Mouse (Mus musculus): ENCODE measurements around the gene Slc35c2. TPM values are rescaled to one million over a fixed set of nuclear protein-coding genes. Genes with fewer than 3 reads are reported as not detected.

Gene Slc35c2
- polyA plus RNA-seq, 1 experiment = 49.8 TPM

- Histone ChIP-seq H3K27ac (ENCODE audit: insufficient read depth, low read depth, low read length) (no peak overlapping the region), H3K4me1 (ENCODE audit: control insufficient read depth, insufficient read depth, low read length) (peaks cover 30% of the 10 kb centered on the region), H3K4me3 (ENCODE audit: insufficient read depth, low read length) (no peak overlapping the region)
- TF ChIP-seq POLR2A (IDR thresholded peaks at IDR 0.05; ENCODE audit: borderline replicate concordance, low read depth, low read length) (no peak), CTCF (IDR thresholded peaks at IDR 0.05; ENCODE audit: low read depth, low read length) (no peak)
These were observed 26.5 kb upstream of the Slc35c2 start for GRCm38 (mm10) chr2:165314197-165314596.

DNA sequence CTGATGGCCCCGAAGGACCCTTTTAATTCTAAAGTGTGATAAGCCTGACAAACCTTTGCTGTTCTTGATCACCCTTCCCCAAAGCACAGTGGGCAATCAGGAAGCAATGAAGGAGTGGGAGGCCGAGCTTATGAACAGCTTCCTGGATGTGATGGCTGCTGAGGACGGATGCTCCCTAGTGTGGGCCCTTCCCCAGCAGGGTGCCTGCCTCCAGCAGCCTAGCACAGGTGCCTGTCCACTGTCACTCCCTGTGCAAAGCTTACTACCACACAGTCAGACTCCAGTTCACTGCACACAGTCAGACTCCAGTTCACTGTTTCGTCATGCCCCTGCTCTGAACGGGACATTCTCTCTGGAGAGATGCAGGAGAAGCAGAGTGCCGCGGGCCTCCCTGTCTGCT lies 24.7 kb upstream of the Slc35c2 start:
- TF ChIP-seq POLR2A (IDR thresholded peaks at IDR 0.05; ENCODE audit: borderline replicate concordance, low read depth, low read length) (no peak), CTCF (IDR thresholded peaks at IDR 0.05; ENCODE audit: low read depth, low read length) (no peak)

DNA sequence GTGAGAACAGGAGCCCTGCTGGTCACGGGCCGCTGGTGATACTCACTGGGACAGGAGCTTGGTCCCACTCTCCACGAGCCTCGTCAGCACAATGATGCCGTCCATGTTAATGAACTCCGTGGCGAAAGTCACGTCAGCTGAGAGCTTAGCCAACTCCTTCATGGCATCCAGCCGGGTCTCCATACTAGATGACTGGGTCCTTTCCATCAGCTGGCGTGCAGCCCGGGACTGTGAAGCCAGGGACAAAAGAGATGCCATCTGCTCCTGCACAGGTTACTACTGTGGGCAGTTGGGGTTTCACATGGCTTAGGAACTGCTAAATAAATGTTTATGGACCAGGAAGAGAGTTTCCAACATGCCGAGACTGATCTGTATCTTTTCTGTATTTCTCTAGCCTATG lies 23.9 kb upstream of the Slc35c2 start:
- H3K4me1 ChIP-seq (ENCODE audit: control insufficient read depth, insufficient read depth, low read length) = peaks cover 7% of the 10 kb centered on the region
- H3K4me3 ChIP-seq (ENCODE audit: insufficient read depth, low read length) = no peak overlapping the region
- no peak overlapping the region for H3K27ac ChIP-seq (ENCODE audit: insufficient read depth, low read depth, low read length)
- TF ChIP-seq POLR2A (IDR thresholded peaks at IDR 0.05; ENCODE audit: borderline replicate concordance, low read depth, low read length) (no peak), CTCF (IDR thresholded peaks at IDR 0.05; ENCODE audit: low read depth, low read length) (no peak)

More for the DNA sequence above, 24.7 kb upstream of the Slc35c2 start:
- H3K4me1 ChIP-seq (ENCODE audit: control insufficient read depth, insufficient read depth, low read length) = peaks cover 12% of the 10 kb centered on the region
- no peak overlapping the region for H3K4me3 ChIP-seq (ENCODE audit: insufficient read depth, low read length)
- H3K27ac ChIP-seq (ENCODE audit: insufficient read depth, low read depth, low read length) = no peak overlapping the region

- TF ChIP-seq CTCF (IDR thresholded peaks at IDR 0.05; ENCODE audit: low read depth, low read length) = no peak
- no peak for TF ChIP-seq POLR2A (IDR thresholded peaks at IDR 0.05; ENCODE audit: borderline replicate concordance, low read depth, low read length)
- peaks cover under 1% of the 10 kb centered on the region; the same call in 1 of the 2 replicates for H3K4me1 ChIP-seq (ENCODE audit: control insufficient read depth, insufficient read depth, low read length)
- no peak overlapping the region for H3K27ac ChIP-seq (ENCODE audit: insufficient read depth, low read depth, low read length)
- no peak overlapping the region for H3K4me3 ChIP-seq (ENCODE audit: insufficient read depth, low read length)
These were observed 23.3 kb upstream of the Slc35c2 start for GRCm38 (mm10) chr2:165310818-165311425.

DNA sequence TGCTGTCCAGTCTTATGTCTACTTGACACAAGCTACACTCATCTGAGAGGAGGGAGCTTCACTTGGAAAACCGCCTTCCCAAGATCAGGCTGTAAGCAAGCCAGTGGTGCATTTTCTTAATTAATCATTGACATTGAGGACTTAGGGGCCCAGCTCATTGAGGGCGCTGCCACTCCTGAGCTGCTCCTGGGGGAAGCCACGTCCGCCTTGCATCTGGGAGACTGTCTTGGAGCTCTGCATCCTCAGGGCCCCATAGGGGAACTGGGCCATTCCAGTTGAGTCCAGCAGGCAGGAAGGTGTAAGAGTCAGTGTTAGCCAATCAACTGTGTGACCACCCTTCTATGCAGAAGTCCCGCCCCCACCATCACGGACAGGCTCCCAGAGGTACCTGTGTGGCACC lies 20.1 kb upstream of the Slc35c2 start:
- H3K4me1 ChIP-seq (ENCODE audit: control insufficient read depth, insufficient read depth, low read length) = no peaks in the 10 kb centered on the region
- TF ChIP-seq POLR2A (IDR thresholded peaks at IDR 0.05; ENCODE audit: borderline replicate concordance, low read depth, low read length) = no peak
- no peak for TF ChIP-seq CTCF (IDR thresholded peaks at IDR 0.05; ENCODE audit: low read depth, low read length)
- no peak overlapping the region for H3K27ac ChIP-seq (ENCODE audit: insufficient read depth, low read depth, low read length)
- no peak overlapping the region for H3K4me3 ChIP-seq (ENCODE audit: insufficient read depth, low read length)

- TF ChIP-seq CTCF (IDR thresholded peaks at IDR 0.05; ENCODE audit: low read depth, low read length) (no peak), POLR2A (IDR thresholded peaks at IDR 0.05; ENCODE audit: borderline replicate concordance, low read depth, low read length) (no peak)
- Histone ChIP-seq H3K4me1 (ENCODE audit: control insufficient read depth, insufficient read depth, low read length) (peaks cover 7% of the 10 kb centered on the region), H3K27ac (ENCODE audit: insufficient read depth, low read depth, low read length) (no peak overlapping the region), H3K4me3 (ENCODE audit: insufficient read depth, low read length) (no peak overlapping the region)
These were observed 17.8 kb upstream of the Slc35c2 start for GRCm38 (mm10) chr2:165305438-165305837.

GRCm38 (mm10) chr2:165304819-165305218 lies 17.1 kb upstream of the Slc35c2 start:
- TF ChIP-seq POLR2A (IDR thresholded peaks at IDR 0.05; ENCODE audit: borderline replicate concordance, low read depth, low read length) (no peak), CTCF (IDR thresholded peaks at IDR 0.05; ENCODE audit: low read depth, low read length) (no peak)
- H3K4me3 ChIP-seq (ENCODE audit: insufficient read depth, low read length) = no peak overlapping the region
- peaks cover 11% of the 10 kb centered on the region for H3K4me1 ChIP-seq (ENCODE audit: control insufficient read depth, insufficient read depth, low read length)
- no peak overlapping the region for H3K27ac ChIP-seq (ENCODE audit: insufficient read depth, low read depth, low read length)

DNA sequence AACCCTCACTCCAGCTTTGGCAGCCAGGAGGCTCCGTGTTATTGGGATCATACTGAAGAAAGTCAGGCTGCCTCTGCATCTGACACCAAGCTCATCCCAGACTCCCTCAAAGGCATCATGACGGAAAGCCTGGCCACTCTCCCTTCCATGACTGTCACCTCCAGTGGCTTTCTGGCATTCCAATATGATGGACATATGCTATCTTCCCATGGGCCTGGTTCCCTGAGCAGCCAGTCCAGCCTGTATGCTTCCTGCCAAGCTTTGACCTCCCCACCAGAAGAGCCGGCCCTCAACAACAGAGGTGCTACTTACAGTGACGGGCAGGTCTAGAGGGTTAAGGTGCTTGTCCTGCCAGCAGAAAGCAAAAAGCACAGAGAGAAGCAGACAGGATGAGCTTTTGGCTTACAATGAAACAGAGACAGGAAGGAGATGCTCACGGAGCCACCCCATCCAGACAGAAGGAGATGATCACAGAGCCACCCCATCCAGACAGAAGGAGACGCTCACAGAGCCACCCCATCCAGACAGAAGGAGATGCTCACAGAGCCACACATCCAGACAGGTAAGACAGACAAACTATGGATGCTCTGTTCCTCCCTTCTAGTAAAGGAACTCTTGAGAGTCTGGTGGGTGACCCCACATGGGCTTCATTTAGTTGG lies 15.8 kb upstream of the Slc35c2 start:
- Histone ChIP-seq H3K27ac (ENCODE audit: insufficient read depth, low read depth, low read length) (no peak overlapping the region), H3K4me3 (ENCODE audit: insufficient read depth, low read length) (no peak overlapping the region), H3K4me1 (ENCODE audit: control insufficient read depth, insufficient read depth, low read length) (peaks cover 11% of the 10 kb centered on the region)
- TF ChIP-seq POLR2A (IDR thresholded peaks at IDR 0.05; ENCODE audit: borderline replicate concordance, low read depth, low read length) (no peak), CTCF (IDR thresholded peaks at IDR 0.05; ENCODE audit: low read depth, low read length) (no peak)

DNA sequence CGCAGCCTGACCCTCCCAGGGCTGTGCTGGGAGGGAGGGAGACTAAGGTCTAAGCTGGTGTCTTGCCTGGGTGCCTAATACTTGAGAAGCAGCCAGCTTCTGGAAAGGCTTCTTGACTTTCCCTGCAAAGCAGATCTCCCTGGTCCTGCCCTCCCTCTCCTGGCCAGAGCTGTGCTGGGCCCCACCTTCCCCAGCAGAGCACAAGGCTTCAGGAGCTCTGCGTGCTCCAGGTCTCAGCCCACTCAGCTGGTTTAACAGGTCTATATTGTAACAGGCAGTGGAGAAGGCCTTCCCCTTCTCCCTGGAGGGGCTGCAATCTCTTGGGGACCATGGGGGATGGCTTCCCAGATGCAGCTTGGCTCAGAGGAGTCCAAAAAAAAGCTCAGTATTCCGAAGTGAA lies 13.7 kb upstream of the Slc35c2 start:
- H3K4me3 ChIP-seq (ENCODE audit: insufficient read depth, low read length) = no peak overlapping the region
- H3K4me1 ChIP-seq (ENCODE audit: control insufficient read depth, insufficient read depth, low read length) = peaks cover 11% of the 10 kb centered on the region
- no peak overlapping the region for H3K27ac ChIP-seq (ENCODE audit: insufficient read depth, low read depth, low read length)
- TF ChIP-seq CTCF (IDR thresholded peaks at IDR 0.05; ENCODE audit: low read depth, low read length) (no peak), POLR2A (IDR thresholded peaks at IDR 0.05; ENCODE audit: borderline replicate concordance, low read depth, low read length) (no peak)

- H3K4me1 ChIP-seq (ENCODE audit: control insufficient read depth, insufficient read depth, low read length) = peaks cover 11% of the 10 kb centered on the region
- no peak overlapping the region for H3K4me3 ChIP-seq (ENCODE audit: insufficient read depth, low read length)
- no peak overlapping the region for H3K27ac ChIP-seq (ENCODE audit: insufficient read depth, low read depth, low read length)
- TF ChIP-seq CTCF (IDR thresholded peaks at IDR 0.05; ENCODE audit: low read depth, low read length) (no peak), POLR2A (IDR thresholded peaks at IDR 0.05; ENCODE audit: borderline replicate concordance, low read depth, low read length) (no peak)
These were observed 13.2 kb upstream of the Slc35c2 start for GRCm38 (mm10) chr2:165300885-165301284.

Measured in bone marrow macrophage, adult 2 months (primary cell).